Mouse (Mus musculus): Measurements from ENCODE around the gene Zcchc13. TPM values are rescaled to one million over a fixed set of nuclear protein-coding genes. Genes with fewer than 3 reads are reported as not detected.
"Not testable (repeated sequence)": the region's sequence is repeated elsewhere in the genome, so short reads cannot be mapped to it uniquely, and the experiment has no call there.

Gene Zcchc13
- polyA plus RNA-seq, 1 experiment = not detected

DNA sequence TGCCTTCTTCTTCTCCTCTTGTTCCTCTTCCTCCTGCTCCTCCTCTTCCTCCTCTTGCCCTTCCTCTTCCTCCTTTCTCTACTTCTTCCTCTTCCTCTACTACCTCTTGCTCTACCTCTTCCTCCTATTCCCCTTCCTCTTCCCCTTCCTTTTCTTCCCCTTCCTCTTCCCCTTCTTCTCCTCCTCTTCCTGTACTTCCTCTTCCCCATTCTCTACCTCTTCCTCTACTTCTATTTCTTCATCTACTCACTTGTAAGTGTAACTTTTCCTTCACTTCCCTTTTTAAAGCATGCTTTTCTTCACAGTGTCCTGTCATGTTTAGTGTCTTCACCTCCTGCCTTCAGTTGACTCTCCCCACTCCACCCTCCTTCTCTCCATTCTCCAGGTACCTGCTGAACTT lies 3.5 kb downstream of the Zcchc13 start:
- H3K4me3 ChIP-seq (replicated peaks) = no peak overlapping the region
- no peak for TF ChIP-seq FLI1 (IDR thresholded peaks at IDR 0.05; ENCODE audit: low read length)
- no peak for TF ChIP-seq GATA1 (IDR thresholded peaks at IDR 0.05; ENCODE audit: borderline replicate concordance, low read length)
- no peaks in the 10 kb centered on the region for H3K36me3 ChIP-seq (replicated peaks; ENCODE audit: low read length)
- H3K27me3 ChIP-seq (replicated peaks) = peaks cover 3% of the 10 kb centered on the region
- H3K4me1 ChIP-seq = no peaks in the 10 kb centered on the region
- no peaks in the 10 kb centered on the region for H3K9me3 ChIP-seq

DNA sequence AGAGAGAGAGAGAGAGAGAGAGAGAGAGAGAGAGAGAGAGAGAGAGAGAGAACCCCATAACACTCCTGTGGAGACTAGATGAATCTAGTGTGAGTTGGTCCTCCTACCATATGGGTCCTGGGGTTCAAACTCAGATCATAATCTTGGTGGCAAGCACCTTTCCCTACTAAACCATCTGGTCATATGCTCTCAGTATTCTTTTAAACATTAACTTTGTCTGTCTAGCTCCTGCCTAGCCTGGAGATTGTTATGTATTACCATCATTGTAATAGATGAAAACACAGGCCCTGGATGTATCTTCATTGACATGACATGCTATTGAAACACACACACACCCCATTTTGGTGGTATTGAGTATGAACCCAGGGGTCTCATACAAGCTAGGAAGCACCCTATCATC lies 5.6 kb downstream of the Zcchc13 start:
- TF ChIP-seq GATA1 (IDR thresholded peaks at IDR 0.05; ENCODE audit: borderline replicate concordance, low read length) = no peak
- TF ChIP-seq FLI1 (IDR thresholded peaks at IDR 0.05; ENCODE audit: low read length) = no peak
- Histone ChIP-seq H3K4me1 (no peaks in the 10 kb centered on the region), H3K4me3 (replicated peaks) (no peak overlapping the region)

DNA sequence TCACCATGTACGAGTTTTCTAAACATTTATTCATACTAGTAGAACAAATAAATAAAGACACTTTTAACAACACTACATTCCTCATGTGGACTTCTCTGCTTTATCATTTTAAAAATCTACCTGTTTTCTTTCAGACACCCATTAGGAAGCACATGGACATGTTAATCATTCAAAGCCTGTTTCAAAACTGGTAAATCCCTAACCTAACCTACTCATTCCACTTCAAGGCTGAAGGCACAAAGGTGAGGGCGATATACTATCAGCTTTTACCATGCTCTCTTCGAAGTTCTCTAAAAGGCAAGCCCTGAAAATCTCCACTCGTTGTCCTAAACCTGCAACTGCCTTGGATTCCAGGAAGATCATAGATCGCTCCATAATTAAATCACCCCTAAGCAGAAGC lies 8.2 kb downstream of the Zcchc13 start:
- Histone ChIP-seq H3K4me3 (replicated peaks) (no peak overlapping the region), H3K9me3 (no peaks in the 10 kb centered on the region), H3K27me3 (replicated peaks) (no peaks in the 10 kb centered on the region)

More for the DNA sequence above, 5.6 kb downstream of the Zcchc13 start:
- no peaks in the 10 kb centered on the region for H3K9me3 ChIP-seq
- H3K27me3 ChIP-seq (replicated peaks) = no peaks in the 10 kb centered on the region
- no peaks in the 10 kb centered on the region for H3K36me3 ChIP-seq (replicated peaks; ENCODE audit: low read length)

DNA sequence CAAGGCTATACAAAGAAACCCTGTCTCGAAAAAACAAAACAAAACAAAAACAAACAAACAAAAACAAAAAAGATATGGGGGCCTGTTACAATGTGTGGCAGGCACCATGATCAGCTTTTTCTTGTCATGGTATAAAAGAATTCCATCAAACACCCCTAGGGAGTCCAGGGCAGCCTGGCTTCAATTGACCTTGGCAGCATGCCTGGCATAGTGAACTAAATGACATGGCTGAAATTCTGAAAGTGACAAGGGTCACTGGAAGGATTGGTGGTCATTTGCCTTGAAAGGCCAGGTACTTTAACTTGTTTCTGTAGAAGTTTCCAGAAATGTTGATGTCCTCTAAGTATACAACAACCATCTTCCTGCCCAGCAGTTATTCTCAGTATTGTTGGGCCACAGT lies 13.9 kb downstream of the Zcchc13 start:
- Histone ChIP-seq H3K27me3 (replicated peaks) (no peaks in the 10 kb centered on the region), H3K36me3 (replicated peaks; ENCODE audit: low read length) (no peaks in the 10 kb centered on the region), H3K4me3 (replicated peaks) (no peak overlapping the region), H3K9me3 (no peaks in the 10 kb centered on the region), H3K4me1 (no peaks in the 10 kb centered on the region)
- TF ChIP-seq FLI1 (IDR thresholded peaks at IDR 0.05; ENCODE audit: low read length) (no peak), GATA1 (IDR thresholded peaks at IDR 0.05; ENCODE audit: borderline replicate concordance, low read length) (no peak)

More for the DNA sequence above, 8.2 kb downstream of the Zcchc13 start:
- Histone ChIP-seq H3K36me3 (replicated peaks; ENCODE audit: low read length) (no peaks in the 10 kb centered on the region), H3K4me1 (no peaks in the 10 kb centered on the region)
- TF ChIP-seq GATA1 (IDR thresholded peaks at IDR 0.05; ENCODE audit: borderline replicate concordance, low read length) (no peak), FLI1 (IDR thresholded peaks at IDR 0.05; ENCODE audit: low read length) (no peak)

DNA sequence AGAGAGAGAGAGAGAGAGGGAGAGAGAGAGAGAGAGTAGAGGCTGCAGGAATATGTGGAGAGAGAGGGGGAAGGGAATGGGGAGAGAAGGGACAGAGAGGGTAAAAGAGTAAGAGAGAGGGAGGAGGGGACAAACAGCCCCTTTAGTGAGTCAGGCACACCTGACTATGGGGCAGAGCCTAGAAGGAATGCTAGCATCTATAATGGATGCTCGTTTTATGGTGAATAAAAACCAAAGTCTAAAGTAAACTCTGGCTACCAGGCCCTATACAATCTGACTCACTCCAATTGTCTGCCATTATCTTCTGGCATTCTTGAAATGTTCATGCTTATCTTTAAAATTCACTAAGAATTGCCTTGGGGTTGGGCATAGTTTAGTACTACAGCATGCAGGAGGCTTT lies 21.7 kb downstream of the Zcchc13 start:
- no peak overlapping the region for H3K4me3 ChIP-seq (replicated peaks)
- H3K9me3 ChIP-seq = no peaks in the 10 kb centered on the region
- no peaks in the 10 kb centered on the region for H3K4me1 ChIP-seq
- peaks cover 2% of the 10 kb centered on the region for H3K27me3 ChIP-seq (replicated peaks)
- TF ChIP-seq GATA1 (IDR thresholded peaks at IDR 0.05; ENCODE audit: borderline replicate concordance, low read length) (no peak), FLI1 (IDR thresholded peaks at IDR 0.05; ENCODE audit: low read length) (no peak)
- no peaks in the 10 kb centered on the region for H3K36me3 ChIP-seq (replicated peaks; ENCODE audit: low read length)

DNA sequence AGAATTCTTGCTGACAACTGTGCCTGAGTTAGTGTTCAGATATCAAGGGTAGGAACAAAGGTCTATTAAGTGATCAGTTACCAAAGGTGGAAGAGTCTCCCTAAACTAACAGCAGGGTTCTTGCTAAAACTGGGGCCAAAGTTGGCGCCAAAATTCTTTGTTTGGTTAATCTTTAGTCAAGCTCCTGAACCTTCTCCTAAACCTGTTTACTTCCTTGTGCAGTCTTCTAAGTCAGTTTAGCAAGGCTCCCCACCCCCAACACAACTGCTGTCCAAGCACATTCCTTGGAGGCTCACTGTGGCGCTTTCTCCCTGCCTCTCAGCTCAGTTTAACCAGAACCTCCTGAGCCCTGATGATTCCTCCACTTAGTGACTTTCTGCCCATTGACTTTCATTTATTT lies 22.6 kb downstream of the Zcchc13 start:
- no peak overlapping the region for H3K4me3 ChIP-seq (replicated peaks)
- no peaks in the 10 kb centered on the region for H3K9me3 ChIP-seq
- no peak for TF ChIP-seq FLI1 (IDR thresholded peaks at IDR 0.05; ENCODE audit: low read length)
- no peak for TF ChIP-seq GATA1 (IDR thresholded peaks at IDR 0.05; ENCODE audit: borderline replicate concordance, low read length)
- no peaks in the 10 kb centered on the region for H3K4me1 ChIP-seq
- no peaks in the 10 kb centered on the region for H3K36me3 ChIP-seq (replicated peaks; ENCODE audit: low read length)
- H3K27me3 ChIP-seq (replicated peaks) = peaks cover 2% of the 10 kb centered on the region

DNA sequence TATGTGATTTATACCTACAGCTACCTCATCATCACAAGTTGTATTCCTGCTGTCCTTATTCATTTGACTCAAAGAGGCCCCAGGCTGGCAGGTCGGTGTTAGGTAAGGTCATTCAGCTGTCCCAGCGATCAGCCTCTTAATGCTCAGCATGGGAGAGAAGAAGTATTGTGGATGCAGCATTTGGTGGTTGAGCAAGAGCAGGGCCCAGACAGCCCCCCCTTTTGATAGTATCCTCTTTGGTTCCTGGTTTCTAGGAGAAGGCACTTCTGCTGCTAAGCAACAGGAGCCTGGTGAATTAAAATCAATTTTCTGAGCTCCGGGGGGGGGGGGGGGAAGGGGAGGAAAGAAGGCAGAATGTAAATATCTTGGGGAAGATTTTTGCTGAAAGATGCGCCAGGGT lies 28.6 kb downstream of the Zcchc13 start:
- H3K36me3 ChIP-seq (replicated peaks; ENCODE audit: low read length) = no peaks in the 10 kb centered on the region
- H3K4me1 ChIP-seq = no peaks in the 10 kb centered on the region
- no peaks in the 10 kb centered on the region for H3K27me3 ChIP-seq (replicated peaks)
- H3K4me3 ChIP-seq (replicated peaks) = no peak overlapping the region
- no peak for TF ChIP-seq GATA1 (IDR thresholded peaks at IDR 0.05; ENCODE audit: borderline replicate concordance, low read length)
- no peak for TF ChIP-seq FLI1 (IDR thresholded peaks at IDR 0.05; ENCODE audit: low read length)
- H3K9me3 ChIP-seq = peaks cover 23% of the 10 kb centered on the region

DNA sequence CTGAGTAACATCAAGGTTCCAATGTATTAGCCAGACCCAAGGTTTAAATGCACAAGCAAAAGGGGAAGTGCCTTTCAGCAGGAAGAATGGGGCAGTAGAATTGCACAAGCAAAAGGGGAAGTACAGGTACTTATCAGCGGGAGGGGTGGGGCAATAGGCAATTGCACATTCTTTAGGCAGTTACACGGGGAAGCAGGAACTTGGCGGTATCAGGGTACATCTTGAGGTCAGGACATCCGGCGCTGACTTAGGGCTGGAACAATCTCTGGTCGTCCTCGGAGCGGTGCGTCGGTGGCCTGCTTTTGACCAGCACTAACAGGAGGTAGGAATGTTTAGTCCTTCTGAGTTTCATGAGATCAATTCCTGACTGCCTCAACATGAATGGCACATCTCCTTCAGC lies 34.1 kb downstream of the Zcchc13 start:
- not testable (repeated sequence) for H3K4me3 ChIP-seq (replicated peaks); H3K27me3 ChIP-seq (replicated peaks); H3K36me3 ChIP-seq (replicated peaks; ENCODE audit: low read length); H3K4me1 ChIP-seq
- peaks cover 31% of the 10 kb centered on the region for H3K9me3 ChIP-seq

DNA sequence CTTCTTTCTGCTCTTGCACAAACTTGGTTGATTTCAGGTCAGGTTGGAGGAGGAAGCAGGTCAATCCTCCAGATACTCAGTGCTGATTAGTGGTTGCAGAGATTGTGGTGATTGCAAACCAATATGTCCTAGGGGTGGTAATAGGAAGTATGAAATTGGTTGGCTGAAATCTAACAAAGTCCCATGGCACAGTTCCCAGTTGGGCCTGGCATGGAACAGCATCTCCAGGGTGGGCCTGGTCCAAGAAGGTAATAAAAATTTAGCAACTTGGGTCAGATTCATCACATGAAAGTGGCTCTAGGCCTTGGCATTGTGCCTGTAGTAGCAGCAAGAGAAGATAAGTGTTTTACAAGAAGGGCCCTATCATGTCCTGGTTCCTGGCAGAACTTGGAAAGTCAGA lies 39.9 kb downstream of the Zcchc13 start:
- no peak overlapping the region for H3K4me3 ChIP-seq (replicated peaks)
- H3K4me1 ChIP-seq = peaks cover 3% of the 10 kb centered on the region; the same call in 1 of the 2 replicates
- no peak for TF ChIP-seq GATA1 (IDR thresholded peaks at IDR 0.05; ENCODE audit: borderline replicate concordance, low read length)
- no peak for TF ChIP-seq FLI1 (IDR thresholded peaks at IDR 0.05; ENCODE audit: low read length)
- no peaks in the 10 kb centered on the region for H3K36me3 ChIP-seq (replicated peaks; ENCODE audit: low read length)
- H3K9me3 ChIP-seq = no peaks in the 10 kb centered on the region
- H3K27me3 ChIP-seq (replicated peaks) = no peaks in the 10 kb centered on the region

DNA sequence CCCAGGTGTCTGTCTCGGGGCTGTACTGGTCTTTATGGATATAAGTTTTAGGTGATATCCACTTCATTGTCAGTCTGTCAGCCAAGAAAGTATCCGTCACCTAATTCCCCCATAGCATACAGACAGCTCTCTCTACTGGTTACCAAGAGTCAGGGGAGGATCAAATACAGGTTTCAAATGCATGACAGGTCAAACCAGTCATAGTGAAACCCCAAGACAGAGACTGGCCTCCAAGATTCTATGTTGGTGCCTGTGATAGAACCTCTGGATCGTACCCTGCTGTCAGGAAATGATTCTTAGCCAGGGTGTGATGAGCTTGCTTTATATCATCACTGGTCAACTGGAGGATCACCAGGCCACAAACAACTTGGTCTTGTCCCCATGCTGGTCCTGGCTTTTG lies 43.4 kb downstream of the Zcchc13 start:
- Histone ChIP-seq H3K4me3 (replicated peaks) (no peak overlapping the region), H3K4me1 (peaks cover 3% of the 10 kb centered on the region; the same call in 1 of the 2 replicates), H3K9me3 (no peaks in the 10 kb centered on the region), H3K27me3 (replicated peaks) (no peaks in the 10 kb centered on the region), H3K36me3 (replicated peaks; ENCODE audit: low read length) (no peaks in the 10 kb centered on the region)
- TF ChIP-seq GATA1 (IDR thresholded peaks at IDR 0.05; ENCODE audit: borderline replicate concordance, low read length) = no peak
- TF ChIP-seq FLI1 (IDR thresholded peaks at IDR 0.05; ENCODE audit: low read length) = no peak

DNA sequence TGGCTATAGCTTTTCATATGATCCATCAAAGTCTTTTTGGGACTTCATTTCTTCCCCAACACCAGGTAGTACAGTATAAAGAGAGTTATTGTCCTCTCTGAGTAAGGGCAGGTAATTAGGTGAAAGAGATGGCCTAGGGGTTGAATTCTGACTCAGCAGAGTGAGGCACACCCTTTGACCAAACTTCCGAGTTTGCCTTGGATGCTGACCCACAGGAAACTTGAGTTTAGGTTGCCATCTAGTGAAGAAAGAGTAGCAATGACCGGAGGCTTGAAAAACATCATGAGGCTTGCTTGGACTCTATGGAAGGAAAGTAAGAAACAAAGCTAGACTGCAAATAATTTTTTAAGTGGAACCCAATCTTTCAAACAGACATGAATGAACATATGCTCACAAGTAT lies 44.3 kb downstream of the Zcchc13 start:
- Histone ChIP-seq H3K27me3 (replicated peaks) (no peaks in the 10 kb centered on the region), H3K36me3 (replicated peaks; ENCODE audit: low read length) (no peaks in the 10 kb centered on the region), H3K4me3 (replicated peaks) (no peak overlapping the region), H3K4me1 (peaks cover 3% of the 10 kb centered on the region; the same call in 1 of the 2 replicates), H3K9me3 (no peaks in the 10 kb centered on the region)
- TF ChIP-seq FLI1 (IDR thresholded peaks at IDR 0.05; ENCODE audit: low read length) = no peak
- no peak for TF ChIP-seq GATA1 (IDR thresholded peaks at IDR 0.05; ENCODE audit: borderline replicate concordance, low read length)

Other genes starting within 250 kb of the Zcchc13 start
- gene Tsx, start 216.1 kb upstream of the Zcchc13 start, polyA plus RNA-seq (2012; ENCODE audit: insufficient read depth, low replicate concordance) = not detected in 2 replicates
- gene Gm26992, start 208.6 kb upstream of the Zcchc13 start, polyA plus RNA-seq (2012; ENCODE audit: insufficient read depth, low replicate concordance) = not detected in 2 replicates
- gene Slc16a2, start 191.4 kb downstream of the Zcchc13 start, polyA plus RNA-seq (2012; ENCODE audit: insufficient read depth, low replicate concordance) = 0.30 TPM in 1 of 2 replicates, not detected in the other